Mouse (Mus musculus): ENCODE data around the gene Efnb2. TPM values are rescaled to one million over a fixed set of nuclear protein-coding genes. Genes with fewer than 3 reads are reported as not detected.

Efnb2 gene
- total RNA-seq (2015; ENCODE audit: low replicate concordance) (not detected in 2 replicates), total RNA-seq (2017; ENCODE audit: low replicate concordance) (not detected in 2 replicates)

DNA sequence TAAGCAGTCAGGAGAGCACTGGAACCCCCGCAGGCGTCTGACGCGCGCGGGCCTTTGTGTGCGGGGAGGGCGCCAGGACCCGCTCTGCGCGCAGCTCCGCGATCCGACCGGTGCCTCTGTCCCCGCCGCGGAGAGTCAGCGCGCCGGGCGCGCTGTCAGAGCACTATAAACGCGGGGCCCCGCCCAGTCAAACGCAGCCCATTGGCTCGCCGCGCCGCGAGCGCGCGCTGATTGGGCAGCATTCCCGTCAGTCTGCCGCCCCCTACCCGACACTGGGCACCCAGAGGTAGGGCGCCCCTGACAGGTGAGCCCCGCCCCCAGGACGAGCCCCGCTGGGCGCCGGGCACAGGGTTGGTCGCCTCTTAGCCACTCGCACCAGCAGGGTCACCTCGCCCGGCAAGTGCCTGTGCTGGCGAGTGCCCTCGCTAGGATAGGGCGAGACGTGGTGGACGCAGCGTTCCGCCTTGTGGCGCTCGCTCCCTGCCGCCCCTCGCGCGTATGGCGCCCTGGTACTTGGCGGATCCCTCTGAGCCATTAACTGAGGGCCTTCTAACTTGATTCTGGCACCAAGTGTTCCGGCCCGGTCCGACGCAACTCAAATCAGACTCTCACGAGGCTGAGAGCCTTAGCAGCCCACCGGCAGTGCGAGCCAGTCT lies at the start of gene Efnb2:
Gene Efnb2 (minus strand): TSS at position 140 of the 656 bp plus-strand sequence.
- peak; percentile 71 for ATAC-seq (replicated peaks; ENCODE audit: low FRiP score, poor library complexity, severe bottlenecking)

DNA sequence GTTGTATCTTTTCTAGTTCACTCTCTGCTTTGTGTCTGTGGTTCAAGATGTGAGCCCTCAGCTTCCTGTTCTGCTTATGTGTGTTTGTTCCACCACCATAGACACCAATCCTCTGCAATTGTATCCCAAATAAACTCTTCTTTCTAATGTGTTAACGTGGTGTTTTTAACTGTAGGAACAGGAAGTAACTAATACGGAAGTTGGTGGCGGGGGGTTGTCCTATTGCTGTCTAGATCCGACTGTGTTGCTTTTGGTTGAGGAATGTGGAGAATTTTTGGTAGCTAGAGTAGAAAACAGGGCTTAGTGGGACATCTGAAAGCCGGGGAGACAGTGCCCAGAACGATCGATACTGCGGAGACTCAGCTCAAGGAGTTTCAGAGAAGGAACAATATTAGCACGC lies 43.8 kb upstream of the Efnb2 start:
- no peak for ATAC-seq (replicated peaks; ENCODE audit: low FRiP score, poor library complexity, severe bottlenecking)

DNA sequence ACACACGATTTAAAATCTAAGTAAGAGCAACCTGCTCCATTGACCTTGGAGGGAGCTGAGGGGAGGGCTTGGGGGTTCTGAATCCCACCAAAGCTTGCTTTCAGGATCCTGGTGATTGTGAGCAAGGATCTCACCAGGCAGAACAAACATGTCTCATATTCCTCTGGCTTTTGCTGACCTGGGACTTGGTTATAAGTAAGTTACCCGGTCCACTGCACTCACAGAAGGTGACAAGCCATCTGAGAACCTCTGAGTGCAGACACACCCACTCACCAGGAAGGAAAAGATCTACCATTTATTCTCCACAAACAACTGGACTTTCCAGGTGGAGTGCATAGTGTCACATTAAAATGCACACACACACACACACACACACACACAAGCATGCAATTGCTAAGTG lies 42.6 kb upstream of the Efnb2 start:
- ATAC-seq (replicated peaks; ENCODE audit: low FRiP score, poor library complexity, severe bottlenecking), result no peak

DNA sequence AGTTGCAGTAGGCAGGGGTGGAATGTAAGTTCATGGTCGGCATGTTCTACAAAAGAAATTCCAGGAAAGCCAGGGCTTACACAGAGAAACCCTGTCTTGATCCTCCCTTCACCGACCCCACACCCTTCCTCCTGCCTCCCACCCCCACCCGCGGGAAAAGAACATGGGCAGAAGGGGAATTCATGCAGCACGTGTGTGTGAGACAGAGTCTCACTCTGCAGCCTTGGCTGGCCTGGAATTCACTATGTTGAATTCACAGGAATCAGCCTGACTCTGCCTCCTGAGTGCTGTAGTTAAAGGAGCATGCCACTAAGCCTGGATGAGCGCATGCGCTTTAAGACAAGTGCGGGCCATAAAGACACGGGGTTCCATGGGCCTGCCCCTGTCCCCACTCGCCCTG lies 39.8 kb upstream of the Efnb2 start:
- ATAC-seq (replicated peaks; ENCODE audit: low FRiP score, poor library complexity, severe bottlenecking), result no peak

DNA sequence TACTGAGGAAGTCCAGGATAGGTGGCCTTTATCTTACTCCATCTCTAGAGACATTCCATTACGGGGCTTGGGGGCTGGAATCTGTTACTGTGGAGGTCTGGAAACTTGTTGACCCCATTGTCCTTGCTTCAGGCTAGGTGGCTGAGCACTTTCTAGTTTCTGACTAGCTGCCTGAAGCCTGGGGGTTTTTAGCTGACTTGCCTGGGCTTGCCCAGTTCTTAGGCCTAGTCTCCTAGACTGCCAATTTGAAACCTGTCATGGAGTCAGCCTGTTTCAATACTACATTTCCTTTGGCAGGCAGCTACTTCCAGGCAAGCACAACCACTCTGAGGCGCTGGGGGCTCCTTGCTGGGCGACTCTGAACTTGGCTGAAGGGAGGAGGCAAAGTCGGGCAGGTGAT lies 39.2 kb upstream of the Efnb2 start:
- no peak for ATAC-seq (replicated peaks; ENCODE audit: low FRiP score, poor library complexity, severe bottlenecking)

DNA sequence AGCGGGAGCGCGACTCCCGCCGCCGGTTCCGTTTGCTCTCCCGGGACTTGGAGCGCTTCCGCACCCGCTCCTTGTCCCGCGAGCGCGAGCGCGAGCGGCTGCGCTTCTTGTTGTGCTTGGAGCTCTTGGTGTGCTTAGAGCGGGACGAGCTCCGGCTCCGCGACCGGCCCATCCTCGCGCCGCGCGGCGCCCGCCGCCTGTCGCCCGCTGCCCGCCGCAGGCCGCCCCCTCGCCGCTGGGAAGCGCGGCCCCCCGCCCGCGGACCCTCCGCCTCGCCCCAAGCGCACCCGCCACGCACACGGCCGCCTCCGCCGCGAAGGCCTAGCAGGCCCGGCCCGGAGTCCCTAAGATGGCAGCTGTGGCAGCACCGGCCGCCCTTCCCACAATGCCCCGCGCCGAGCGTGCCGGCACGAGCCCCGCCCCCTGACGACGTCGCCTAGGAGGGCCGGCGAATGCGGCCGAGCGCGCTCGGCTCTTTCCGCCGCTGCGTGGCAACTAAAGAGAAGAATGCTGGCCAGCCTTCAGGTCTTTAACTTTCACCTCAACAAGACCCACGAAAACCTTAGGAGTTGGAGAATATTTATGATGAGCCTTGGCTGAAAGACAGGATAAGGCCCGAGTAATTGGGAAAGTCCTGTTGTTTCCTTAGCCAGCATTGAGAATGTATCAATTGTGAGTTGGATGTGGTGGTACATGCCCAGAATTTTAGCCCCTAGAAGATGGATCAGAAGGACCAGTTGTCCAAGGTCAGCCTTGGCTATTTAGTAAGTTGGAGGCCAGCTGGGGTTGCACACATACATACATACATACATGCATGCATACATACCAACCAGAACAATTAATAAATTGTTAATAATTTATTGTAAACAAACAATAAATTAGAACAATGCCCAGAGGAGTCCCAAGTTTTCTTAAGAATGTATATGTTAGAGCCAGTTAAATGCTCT lies 29.4 kb upstream of the Efnb2 start, which contains the start of gene Arglu1:
Gene Arglu1 (minus strand): TSS at position 376 of the 947 bp plus-strand sequence.
- peak; percentile 98 for ATAC-seq (replicated peaks; ENCODE audit: low FRiP score, poor library complexity, severe bottlenecking)

DNA sequence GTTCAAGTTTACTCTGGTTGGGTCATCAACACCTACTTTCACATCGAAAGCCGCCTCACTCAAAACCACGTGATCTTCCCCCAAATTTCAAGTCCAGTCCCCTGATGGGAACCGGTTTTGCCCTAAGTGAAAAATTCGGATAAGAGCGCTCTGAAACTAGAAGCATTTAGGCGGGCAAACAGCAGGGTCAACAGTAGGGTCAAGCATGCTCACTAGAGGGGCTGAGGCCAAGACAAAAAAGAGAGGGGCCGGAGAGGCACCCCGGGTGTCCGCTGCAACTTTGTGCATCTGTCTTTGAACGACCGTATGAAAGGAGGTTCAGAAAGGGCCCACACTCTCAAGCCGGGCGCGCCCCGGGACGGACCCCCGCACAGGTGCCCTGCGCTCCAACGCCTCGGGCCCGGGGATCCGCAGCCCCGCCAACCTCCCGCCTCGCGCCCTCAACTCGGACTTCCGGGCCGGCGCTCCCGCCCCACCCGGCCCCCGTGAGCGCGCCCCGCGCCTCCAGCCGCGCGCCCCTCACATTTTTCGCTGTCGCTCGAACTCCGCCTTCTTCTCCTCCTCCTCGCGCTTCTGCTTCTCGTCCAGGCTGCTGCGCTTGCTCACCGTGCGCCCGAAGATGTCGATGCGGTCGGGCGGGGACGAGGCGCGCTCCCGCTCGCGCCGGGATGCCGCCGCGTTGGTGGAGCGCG lies 28.6 kb upstream of the Efnb2 start:
- ATAC-seq (replicated peaks; ENCODE audit: low FRiP score, poor library complexity, severe bottlenecking), result 0 out of 2 replicates have a peak, but pooled peaks have one; percentile 20

DNA sequence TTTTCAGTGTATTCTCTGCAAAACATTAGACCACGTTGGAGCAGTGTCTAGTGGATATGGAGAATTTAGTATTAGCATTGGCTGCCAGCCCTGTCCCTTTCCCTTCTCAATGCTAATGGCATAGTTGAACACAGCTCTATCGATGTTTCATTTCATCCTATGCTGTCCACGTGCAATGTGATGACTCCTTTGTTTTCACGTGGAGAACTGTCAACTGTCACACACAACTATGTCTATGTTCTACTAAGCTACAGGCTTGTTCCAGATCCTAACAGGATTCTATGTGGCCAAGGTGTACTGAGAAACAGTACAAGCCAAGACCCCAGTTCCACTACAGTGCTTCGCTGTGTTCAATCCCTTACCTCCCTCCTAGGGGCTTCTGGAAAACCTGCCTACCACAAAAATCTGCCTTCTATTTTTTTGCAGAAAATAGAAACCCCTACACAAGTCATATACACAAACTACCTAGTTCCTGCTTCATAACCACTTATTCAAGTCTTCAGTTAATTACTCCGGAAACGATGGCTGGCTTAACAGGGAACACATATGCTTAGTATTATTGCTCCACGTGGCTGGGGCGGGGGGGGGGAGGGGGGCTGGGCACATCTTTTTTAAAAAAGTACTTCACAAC lies 27.9 kb upstream of the Efnb2 start:
- ATAC-seq (replicated peaks; ENCODE audit: low FRiP score, poor library complexity, severe bottlenecking), result no peak

DNA sequence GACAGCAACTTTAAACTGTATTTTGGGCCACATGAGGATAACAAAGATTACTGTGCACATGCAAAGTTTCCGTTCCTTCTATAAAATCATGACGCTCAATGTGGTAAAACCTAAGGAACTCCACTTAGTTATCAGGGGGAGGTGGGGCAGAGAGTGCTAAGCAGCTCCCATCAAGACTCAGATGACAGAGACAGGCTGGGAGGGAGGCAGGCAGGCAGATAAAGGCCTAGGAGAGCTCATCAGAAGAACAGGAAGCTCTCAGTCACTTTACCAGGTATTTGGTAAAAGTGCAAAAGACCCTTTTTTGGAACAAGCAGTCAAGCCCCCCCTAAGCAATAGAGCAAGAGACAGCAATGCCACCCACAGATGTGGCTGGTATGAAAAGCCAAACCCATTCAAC lies 24.5 kb upstream of the Efnb2 start:
- no peak for ATAC-seq (replicated peaks; ENCODE audit: low FRiP score, poor library complexity, severe bottlenecking)

DNA sequence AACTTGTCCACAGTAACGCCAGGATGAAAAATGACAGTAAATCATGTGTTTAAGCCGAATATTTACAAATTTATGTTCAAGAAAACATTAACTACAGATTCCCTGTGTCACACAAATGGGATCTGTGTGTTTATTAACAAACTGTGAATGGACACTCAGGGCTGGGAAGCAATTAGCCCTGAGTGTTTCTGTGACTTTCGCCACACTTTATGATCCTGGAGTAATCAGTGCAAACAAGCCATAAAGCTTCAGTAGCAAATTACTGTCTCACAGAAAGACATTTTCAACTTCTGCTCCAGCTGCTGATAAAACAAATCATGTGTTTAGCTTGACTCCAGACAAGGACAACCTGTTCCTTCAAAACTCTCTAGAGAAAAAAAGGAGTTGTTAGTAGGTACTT lies 21.7 kb upstream of the Efnb2 start:
- ATAC-seq (replicated peaks; ENCODE audit: low FRiP score, poor library complexity, severe bottlenecking), result no peak

DNA sequence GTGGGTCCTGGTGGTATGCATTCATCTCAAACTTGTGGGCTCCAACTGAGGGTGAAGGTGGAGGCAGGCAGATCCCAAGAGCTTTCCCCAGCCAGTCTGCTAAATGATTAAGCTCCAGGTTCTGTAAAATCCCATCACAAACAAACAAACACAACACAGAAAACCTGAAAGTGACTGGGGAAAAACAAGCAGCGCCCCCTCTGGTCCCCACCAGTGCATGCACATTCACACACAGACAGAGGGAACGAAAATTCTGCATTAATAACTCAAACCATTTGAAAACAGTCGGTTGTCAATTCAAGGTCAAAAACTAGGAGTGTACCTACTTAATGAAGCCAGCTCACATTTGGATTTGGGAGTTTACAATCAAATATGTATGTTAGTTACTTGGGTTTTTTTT lies 17.2 kb upstream of the Efnb2 start:
- ATAC-seq (replicated peaks; ENCODE audit: low FRiP score, poor library complexity, severe bottlenecking), result no peak

DNA sequence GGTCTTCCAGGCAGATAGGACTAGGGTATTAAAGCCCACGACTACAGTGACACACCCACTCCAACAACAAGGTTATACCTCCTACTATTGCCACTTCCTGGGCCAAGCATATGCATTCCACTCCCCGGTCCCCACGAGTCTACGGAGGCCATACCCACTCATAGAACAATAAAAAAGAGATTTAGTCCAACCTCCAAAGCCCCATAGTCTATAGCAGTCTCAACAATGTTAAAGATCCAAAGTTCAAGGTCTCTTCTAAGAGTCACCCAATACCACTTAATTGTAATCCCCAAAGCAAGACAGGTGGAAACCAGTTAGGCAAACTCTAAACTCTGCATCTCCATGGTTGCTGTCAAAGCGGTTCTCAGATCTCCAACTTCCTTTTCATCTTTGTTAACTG lies 13.8 kb upstream of the Efnb2 start:
- no peak for ATAC-seq (replicated peaks; ENCODE audit: low FRiP score, poor library complexity, severe bottlenecking)

DNA sequence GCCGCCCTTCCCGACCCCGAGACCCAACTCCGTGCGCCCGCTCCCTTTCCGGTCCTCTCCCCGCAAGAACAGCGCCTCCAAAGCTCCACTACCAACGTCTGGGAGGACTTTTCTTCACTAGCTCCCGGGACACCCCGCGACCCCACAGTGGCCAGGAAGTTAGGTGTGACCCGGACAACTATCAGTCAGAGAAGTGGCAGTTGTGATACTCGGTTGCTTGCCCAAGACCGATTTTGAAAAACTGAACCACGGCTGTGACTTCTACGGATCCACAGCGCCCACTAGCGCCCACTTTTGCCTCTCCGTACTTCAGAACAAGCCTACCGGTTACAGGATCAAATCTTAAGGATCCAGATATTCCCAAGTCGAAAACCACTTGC lies 707 bp upstream of the Efnb2 start:
- peak; percentile 75 for ATAC-seq (replicated peaks; ENCODE audit: low FRiP score, poor library complexity, severe bottlenecking)

DNA sequence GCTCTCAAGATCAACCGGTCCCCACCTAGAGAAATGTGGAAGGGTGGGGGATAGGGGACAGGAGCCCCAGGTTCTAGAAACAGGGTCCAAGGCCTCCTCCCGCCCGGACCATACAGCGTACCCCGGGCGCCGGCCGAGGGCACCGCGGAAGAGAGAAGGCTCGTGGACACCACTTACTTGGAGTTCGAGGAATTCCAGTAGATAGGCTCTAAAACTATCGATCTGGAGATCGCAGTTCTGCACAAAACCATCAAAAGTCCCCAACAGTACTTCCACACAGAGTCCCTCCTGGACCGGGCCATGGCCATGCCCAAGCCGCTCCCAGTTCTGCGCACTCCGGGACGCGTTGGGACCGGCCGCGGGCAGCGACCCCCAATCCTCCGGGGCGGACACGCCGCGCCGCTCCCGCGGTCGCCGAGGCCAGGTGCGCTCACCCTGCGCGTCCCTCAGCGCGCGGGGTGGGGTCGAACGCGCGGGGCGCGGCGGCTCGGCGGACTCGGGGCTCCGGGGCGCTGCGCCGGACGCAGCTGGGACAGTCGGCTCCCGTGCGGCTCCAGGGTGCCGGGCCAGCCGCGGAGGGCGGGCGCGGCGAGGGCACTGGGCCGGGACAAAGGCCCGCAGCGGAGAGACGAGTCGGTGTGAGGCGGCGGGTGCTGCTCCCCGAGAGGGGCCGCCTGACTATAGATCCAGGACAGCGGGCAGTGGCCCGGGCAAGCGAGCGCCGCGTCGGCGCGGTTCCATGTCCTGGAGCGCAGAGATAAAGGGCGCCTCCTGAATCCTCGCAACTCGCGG lies 539 bp downstream of the Efnb2 start:
- no peak for ATAC-seq (replicated peaks; ENCODE audit: low FRiP score, poor library complexity, severe bottlenecking)

DNA sequence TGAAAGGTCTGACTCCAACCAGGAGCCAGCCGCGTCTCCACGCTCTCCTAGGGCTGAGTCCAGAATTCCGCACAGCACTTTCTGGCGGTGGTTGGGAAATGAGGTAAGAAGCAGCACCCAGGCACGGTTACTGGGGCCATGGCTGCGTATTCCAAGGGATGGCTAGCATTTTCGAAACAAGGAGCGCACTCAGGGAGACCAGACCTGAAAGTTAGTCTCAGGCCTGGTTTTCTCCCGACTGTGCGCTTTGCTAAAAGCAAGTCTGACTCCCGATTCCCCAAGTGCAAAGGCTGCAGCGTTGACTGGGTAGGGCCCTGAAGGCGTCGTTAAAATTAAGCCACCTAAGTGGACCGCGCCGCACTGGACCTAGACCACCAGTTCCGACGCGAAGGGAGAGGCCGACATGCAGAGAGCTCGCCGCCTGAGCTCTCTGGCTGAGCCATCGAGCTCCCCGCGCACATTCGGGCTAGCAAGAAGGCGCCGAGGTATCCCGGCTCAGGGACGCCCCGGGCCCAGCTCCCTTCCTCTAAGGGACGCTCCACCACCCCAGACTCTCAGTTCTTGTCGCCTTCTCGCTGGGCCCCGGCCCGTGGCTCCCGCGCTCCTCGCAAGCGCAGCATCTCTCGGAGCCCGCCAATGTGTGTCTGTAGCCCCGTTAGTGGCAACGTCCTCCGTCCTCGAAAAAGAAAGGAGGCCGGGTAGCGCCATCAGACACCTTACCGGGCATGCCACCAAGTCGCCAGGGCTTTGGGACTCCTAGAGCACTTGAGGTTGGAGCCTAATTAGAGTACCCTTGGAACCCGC lies 1.3 kb downstream of the Efnb2 start:
- no peak for ATAC-seq (replicated peaks; ENCODE audit: low FRiP score, poor library complexity, severe bottlenecking)

DNA sequence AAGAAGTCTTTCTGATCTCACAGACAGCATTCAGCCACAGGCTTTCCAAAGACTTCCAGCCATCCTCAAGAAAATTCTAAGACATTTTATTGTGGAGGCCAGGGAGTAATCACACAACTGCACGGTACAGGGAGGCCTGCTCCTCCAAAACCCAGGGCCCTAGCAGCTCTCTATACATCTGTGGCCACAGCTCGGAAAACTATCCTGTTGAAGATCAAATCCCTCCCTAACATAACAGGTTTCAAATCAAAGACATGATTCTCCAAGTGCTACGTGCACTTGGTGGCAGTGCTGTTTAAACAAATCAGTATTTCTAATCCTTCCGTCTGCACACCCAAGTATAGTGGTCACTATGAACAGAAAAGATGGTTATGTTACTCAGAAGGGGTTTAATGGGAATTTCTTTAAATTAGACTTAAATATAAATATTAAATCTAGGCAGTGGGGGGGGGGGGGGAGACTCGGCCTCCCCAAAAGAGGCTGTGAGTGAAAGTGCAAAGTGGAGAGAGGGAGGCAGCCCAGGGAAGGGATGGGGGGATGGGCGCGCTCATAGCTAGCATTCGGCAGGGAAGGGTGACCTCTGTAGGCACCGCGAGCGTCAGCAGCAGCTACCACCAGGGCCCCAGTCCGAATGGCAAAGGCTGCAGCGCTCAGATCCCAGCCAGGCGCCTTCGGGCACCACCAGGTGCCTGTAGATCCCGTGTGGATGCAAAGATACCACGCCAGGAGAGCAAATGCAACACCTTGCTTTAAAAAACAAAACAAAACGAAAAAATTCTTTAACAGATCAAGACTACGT lies 2.4 kb downstream of the Efnb2 start:
- no peak for ATAC-seq (replicated peaks; ENCODE audit: low FRiP score, poor library complexity, severe bottlenecking)

DNA sequence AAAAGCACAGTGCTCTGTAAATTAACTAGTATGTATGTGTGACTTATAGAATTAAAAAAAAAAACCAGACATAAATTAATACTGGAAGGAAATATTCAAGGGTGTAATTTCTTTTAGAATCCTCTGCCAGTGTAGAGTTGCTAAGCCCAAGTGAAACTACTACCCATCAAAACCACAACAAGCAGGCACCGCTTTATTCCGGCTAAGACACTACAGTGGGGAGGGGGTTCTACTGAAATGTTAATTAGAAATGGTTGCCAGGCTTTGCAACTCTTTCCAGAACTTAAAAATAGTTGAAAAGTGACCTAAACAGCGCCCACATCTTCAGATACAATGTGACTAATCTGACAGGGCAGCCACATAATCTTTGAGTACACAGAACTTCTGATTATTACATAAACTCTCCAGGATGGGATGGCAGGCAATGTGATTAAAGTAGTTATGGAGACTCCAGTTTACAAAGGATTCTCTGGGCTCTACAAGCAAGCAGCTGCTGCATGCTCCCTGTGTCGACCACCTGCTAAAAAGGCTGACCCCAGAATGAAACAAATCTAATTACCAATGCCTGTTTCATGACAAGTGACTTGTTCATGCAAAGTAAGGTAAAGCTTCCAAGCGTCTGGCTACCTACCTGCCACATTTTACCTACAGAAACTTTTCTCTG lies 3.2 kb downstream of the Efnb2 start:
- ATAC-seq (replicated peaks; ENCODE audit: low FRiP score, poor library complexity, severe bottlenecking), result no peak
